Mouse (Mus musculus): ENCODE measurements around the gene Gm17359. TPM values are rescaled to one million over a fixed set of nuclear protein-coding genes. Genes with fewer than 3 reads are reported as not detected.

Gene Gm17359
- total and polyA plus RNA-seq, 3 experiments, result not detected

DNA sequence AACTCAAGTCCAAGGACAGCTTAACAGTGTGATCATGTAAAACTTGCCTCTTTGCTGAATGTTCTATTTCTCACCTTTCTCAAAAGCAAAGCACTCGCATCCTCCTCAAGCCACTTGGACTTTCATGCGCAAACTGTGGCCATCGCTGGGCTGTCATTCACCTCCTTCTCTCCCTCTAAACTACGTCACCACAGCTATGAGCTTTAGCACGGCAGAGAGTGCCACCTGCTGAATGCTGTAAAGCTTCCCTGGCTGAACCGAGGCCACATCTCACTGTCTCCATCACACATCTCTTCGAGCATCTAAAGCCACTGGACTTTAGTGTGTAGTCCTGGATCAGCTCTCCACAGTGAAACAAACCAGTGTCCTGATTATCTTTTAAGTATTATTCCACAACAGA, 158.7 kb downstream of the Gm17359 start:
- H3K27me3 ChIP-seq (replicated peaks), result no peaks in the 10 kb centered on the region

DNA sequence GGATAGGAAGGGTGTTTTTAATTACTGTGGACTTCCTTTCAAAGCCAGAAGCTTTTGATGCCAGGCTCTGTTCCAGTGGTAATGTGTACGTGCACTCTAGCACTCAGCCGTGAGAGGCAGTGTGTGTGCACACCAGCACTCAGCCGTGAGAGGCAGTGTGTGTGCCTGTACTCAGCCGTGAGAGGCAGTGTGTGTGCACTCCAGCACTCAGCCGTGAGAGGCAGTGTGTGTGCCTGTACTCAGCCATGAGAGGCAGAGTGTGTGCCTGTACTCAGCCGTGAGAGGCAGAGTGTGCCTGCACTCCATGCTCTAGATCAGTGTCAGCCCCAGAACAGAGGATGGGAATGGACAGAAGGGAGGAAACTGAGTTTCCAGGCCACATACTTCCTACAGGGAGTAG, 160.2 kb downstream of the Gm17359 start:
- no peak for TF ChIP-seq PAX5 (IDR thresholded peaks at IDR 0.05; ENCODE audit: low read length)
- Histone ChIP-seq H3K4me2 (ENCODE audit: insufficient read depth, low read depth, poor library complexity, severe bottlenecking) (no peak overlapping the region), H3K27me3 (replicated peaks) (no peaks in the 10 kb centered on the region), H3K9me3 (replicated peaks; ENCODE audit: low read length) (no peaks in the 10 kb centered on the region), H3K27ac (ENCODE audit: insufficient read depth, low read depth) (no peak overlapping the region), H3K36me3 (replicated peaks in 1 of 2; ENCODE audit: control insufficient read depth in 1 of 2, insufficient read depth in 1 of 2, low read length in 1 of 2) (no peaks in the 10 kb centered on the region), H3K79me2 (replicated peaks; ENCODE audit: control insufficient read depth, extremely low read depth, insufficient read depth, poor library complexity, severe bottlenecking) (no peaks in the 10 kb centered on the region), H3K4me3 (replicated peaks in 1 of 3; ENCODE audit: low read depth in 2 of 3, low read length in 2 of 3, poor library complexity in 1 of 3) (no peak overlapping the region), H3K9ac (ENCODE audit: insufficient read depth, low read depth) (no peak overlapping the region), H3K4me1 (ENCODE audit: control insufficient read depth in 1 of 2, insufficient read depth in 2 of 2) (no peaks in the 10 kb centered on the region)
- dilution Hi-C loops (cut with MboI; ENCODE audit: extremely low pct_ligation_motif_present, extremely low pct_unique_long_range_greater_than_20kb, low sequenced_read_pairs), result no loop called here
- in situ Hi-C loops (cut with MboI; ENCODE audit: low pct_ligation_motif_present, low pct_unique_long_range_greater_than_20kb, low sequenced_read_pairs), result no loop called here
- DNase-seq (ENCODE audit: extremely low read depth), result no peak

More for the DNA sequence above, 158.7 kb downstream of the Gm17359 start:
- H3K4me3 ChIP-seq (replicated peaks in 1 of 3; ENCODE audit: low read depth in 2 of 3, low read length in 2 of 3, poor library complexity in 1 of 3), result no peak overlapping the region
- no peaks in the 10 kb centered on the region for H3K79me2 ChIP-seq (replicated peaks; ENCODE audit: control insufficient read depth, extremely low read depth, insufficient read depth, poor library complexity, severe bottlenecking)
- no peak overlapping the region for H3K4me2 ChIP-seq (ENCODE audit: insufficient read depth, low read depth, poor library complexity, severe bottlenecking)
- no peaks in the 10 kb centered on the region for H3K9me3 ChIP-seq (replicated peaks; ENCODE audit: low read length)
- TF ChIP-seq SMC3 (IDR thresholded peaks at IDR 0.05; ENCODE audit: low read depth, low read length) (peak; percentile 7; the same call in 1 of the 2 replicates), CTCF (conservative IDR thresholded peaks at IDR 0.05 in 1 of 2, IDR thresholded peaks at IDR 0.05 in 1 of 2; ENCODE audit: low read depth in 2 of 2, low read length in 2 of 2) (peak in 1 of 2 experiments; percentile 19; a peak in 1 of 4 replicates), RAD21 (IDR thresholded peaks at IDR 0.05; ENCODE audit: low read depth, low read length) (peak; percentile 30), JUN (IDR thresholded peaks at IDR 0.05; ENCODE audit: insufficient read depth, low read depth, low read length) (no peak)
- dilution Hi-C loops (cut with MboI; ENCODE audit: extremely low pct_ligation_motif_present, extremely low pct_unique_long_range_greater_than_20kb, low sequenced_read_pairs) (no loop called here), in situ Hi-C loops (cut with MboI; ENCODE audit: low pct_ligation_motif_present, low pct_unique_long_range_greater_than_20kb, low sequenced_read_pairs) (no loop called here)
- no peak overlapping the region for H3K27ac ChIP-seq (ENCODE audit: insufficient read depth, low read depth)
- H3K9ac ChIP-seq (ENCODE audit: insufficient read depth, low read depth), result no peak overlapping the region
- H3K36me3 ChIP-seq (replicated peaks in 1 of 2; ENCODE audit: control insufficient read depth in 1 of 2, insufficient read depth in 1 of 2, low read length in 1 of 2), result no peaks in the 10 kb centered on the region
- DNase-seq (ENCODE audit: extremely low read depth), result no peak
- H3K4me1 ChIP-seq (ENCODE audit: control insufficient read depth in 1 of 2, insufficient read depth in 2 of 2), result no peaks in the 10 kb centered on the region

DNA sequence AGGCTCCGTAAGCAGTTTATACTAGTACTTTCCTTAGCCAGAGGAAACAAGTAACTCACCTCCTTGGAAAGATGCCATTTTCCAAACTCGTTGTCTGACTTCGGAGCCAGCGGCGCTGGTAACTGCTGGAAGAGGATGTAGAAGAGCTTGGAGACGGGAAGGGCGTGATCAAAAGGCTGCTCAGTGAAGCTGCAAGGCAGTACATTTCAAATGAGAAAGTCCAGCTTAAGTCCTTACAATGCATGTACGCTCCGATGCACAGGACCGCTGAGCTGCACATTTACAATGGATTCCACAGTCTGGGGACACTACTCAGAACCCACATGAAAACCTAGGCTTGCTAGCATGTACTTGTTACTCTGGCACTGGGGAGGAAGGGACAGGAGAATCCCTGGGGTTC, 163.8 kb downstream of the Gm17359 start:
- dilution Hi-C loops (cut with MboI; ENCODE audit: extremely low pct_ligation_motif_present, extremely low pct_unique_long_range_greater_than_20kb, low sequenced_read_pairs), result no loop called here
- no peaks in the 10 kb centered on the region for H3K4me1 ChIP-seq (ENCODE audit: control insufficient read depth in 1 of 2, insufficient read depth in 2 of 2)
- DNase-seq (ENCODE audit: extremely low read depth), result no peak
- H3K4me2 ChIP-seq (ENCODE audit: insufficient read depth, low read depth, poor library complexity, severe bottlenecking), result no peak overlapping the region
- H3K4me3 ChIP-seq (replicated peaks in 1 of 3; ENCODE audit: low read depth in 2 of 3, low read length in 2 of 3, poor library complexity in 1 of 3), result no peak overlapping the region
- no peaks in the 10 kb centered on the region for H3K36me3 ChIP-seq (replicated peaks in 1 of 2; ENCODE audit: control insufficient read depth in 1 of 2, insufficient read depth in 1 of 2, low read length in 1 of 2)
- no peak overlapping the region for H3K27ac ChIP-seq (ENCODE audit: insufficient read depth, low read depth)
- H3K9ac ChIP-seq (ENCODE audit: insufficient read depth, low read depth), result no peak overlapping the region
- in situ Hi-C loops (cut with MboI; ENCODE audit: low pct_ligation_motif_present, low pct_unique_long_range_greater_than_20kb, low sequenced_read_pairs), result no loop called here
- H3K27me3 ChIP-seq (replicated peaks), result no peaks in the 10 kb centered on the region
- TF ChIP-seq GABPA (IDR thresholded peaks at IDR 0.05; ENCODE audit: insufficient replicate concordance, low read depth, low read length), result no peak
- TF ChIP-seq SMC3 (IDR thresholded peaks at IDR 0.05; ENCODE audit: low read depth, low read length), result no peak
- no peaks in the 10 kb centered on the region for H3K79me2 ChIP-seq (replicated peaks; ENCODE audit: control insufficient read depth, extremely low read depth, insufficient read depth, poor library complexity, severe bottlenecking)
- H3K9me3 ChIP-seq (replicated peaks; ENCODE audit: low read length), result no peaks in the 10 kb centered on the region

DNA sequence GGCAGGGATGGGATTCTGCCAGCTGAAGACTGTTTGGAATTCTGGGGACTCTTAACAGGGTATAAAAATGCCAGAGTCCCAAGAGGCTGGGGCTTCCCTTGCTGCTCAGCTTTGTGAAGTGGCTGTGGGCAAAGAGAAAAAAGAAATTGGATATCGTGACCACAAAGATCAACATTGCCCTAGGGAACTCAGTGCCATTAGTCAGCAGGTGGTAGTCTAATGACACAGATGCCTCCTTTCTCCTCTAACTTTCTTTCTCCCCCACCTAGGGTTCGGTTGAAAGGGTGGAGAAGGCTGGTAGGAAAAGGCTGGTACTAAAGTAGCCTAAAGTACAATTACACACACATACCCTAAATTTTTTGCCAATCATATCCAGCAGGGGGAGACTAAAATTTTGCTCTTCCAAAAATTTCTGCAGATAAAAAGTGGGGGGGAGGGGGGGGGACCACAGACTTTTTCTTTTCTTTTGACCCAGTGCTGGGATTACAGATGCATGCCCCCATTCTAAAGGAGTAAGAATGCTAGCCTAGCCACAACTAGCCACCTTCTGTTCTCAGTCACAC, 164.8 kb downstream of the Gm17359 start:
- Histone ChIP-seq H3K36me3 (replicated peaks in 1 of 2; ENCODE audit: control insufficient read depth in 1 of 2, insufficient read depth in 1 of 2, low read length in 1 of 2) (no peaks in the 10 kb centered on the region), H3K27ac (ENCODE audit: insufficient read depth, low read depth) (no peak overlapping the region), H3K4me3 (replicated peaks in 1 of 3; ENCODE audit: low read depth in 2 of 3, low read length in 2 of 3, poor library complexity in 1 of 3) (no peak overlapping the region), H3K4me1 (ENCODE audit: control insufficient read depth in 1 of 2, insufficient read depth in 2 of 2) (no peaks in the 10 kb centered on the region), H3K9me3 (replicated peaks; ENCODE audit: low read length) (no peaks in the 10 kb centered on the region), H3K4me2 (ENCODE audit: insufficient read depth, low read depth, poor library complexity, severe bottlenecking) (no peak overlapping the region), H3K79me2 (replicated peaks; ENCODE audit: control insufficient read depth, extremely low read depth, insufficient read depth, poor library complexity, severe bottlenecking) (no peaks in the 10 kb centered on the region), H3K27me3 (replicated peaks) (no peaks in the 10 kb centered on the region), H3K9ac (ENCODE audit: insufficient read depth, low read depth) (no peak overlapping the region)
- dilution Hi-C loops (cut with MboI; ENCODE audit: extremely low pct_ligation_motif_present, extremely low pct_unique_long_range_greater_than_20kb, low sequenced_read_pairs) (no loop called here), in situ Hi-C loops (cut with MboI; ENCODE audit: low pct_ligation_motif_present, low pct_unique_long_range_greater_than_20kb, low sequenced_read_pairs) (no loop called here)
- no peak for DNase-seq (ENCODE audit: extremely low read depth)
- no peak for TF ChIP-seq ZNF384 (IDR thresholded peaks at IDR 0.05; ENCODE audit: low read depth, low read length)
- no peak for TF ChIP-seq ZKSCAN1 (IDR thresholded peaks at IDR 0.05; ENCODE audit: borderline replicate concordance, low read depth, low read length)
- no peak for TF ChIP-seq JUN (IDR thresholded peaks at IDR 0.05; ENCODE audit: insufficient read depth, low read depth, low read length)
